Mouse (Mus musculus) neural tube, embryonic 11.5 days (tissue): Measurements from ENCODE around the gene Cradd. TPM values are rescaled to one million over a fixed set of nuclear protein-coding genes. Genes with fewer than 3 reads are reported as not detected.

Experiments
- ATAC-seq: fragments of 200-750 bp; cut with Nextera tagmentation; 2 replicates; pipeline ENCODE4 v1.8.0; 2017; ENCODE audit warnings: moderate number of reproducible peaks, mild to moderate bottlenecking, moderate TSS enrichment, moderate library complexity; ENCODE audit not compliant: insufficient read depth, low FRiP score, low TSS enrichment
- DNase-seq: peaks from one replicate; pipeline ENCODE4 v3.0.0-alpha.2; 2015; ENCODE audit warnings: low spot score
- H3K27ac ChIP-seq: fragments of 300-500 bp; sonication (generic); 2 replicates; pipeline ENCODE4 v1.5.1; 2014; ENCODE audit warnings: low read depth, mild to moderate bottlenecking, low read length
- H3K27me3 ChIP-seq: fragments of 300-500 bp; sonication (generic); 2 replicates; pipeline ENCODE4 v1.6.1; 2014; ENCODE audit warnings: mild to moderate bottlenecking, low read length, mixed read lengths; ENCODE audit not compliant: control insufficient read depth, insufficient read depth
- H3K36me3 ChIP-seq: fragments of 300-500 bp; sonication (generic); 2 replicates; pipeline ENCODE4 v1.6.1; 2014; ENCODE audit warnings: mild to moderate bottlenecking, low read length, moderate library complexity, mixed read lengths; ENCODE audit not compliant: control insufficient read depth, insufficient read depth
- H3K4me1 ChIP-seq: fragments of 300-500 bp; sonication (generic); 2 replicates; pipeline ENCODE4 v1.6.1; 2014; ENCODE audit warnings: low read length, mixed read lengths; ENCODE audit not compliant: control insufficient read depth, insufficient read depth
- H3K4me2 ChIP-seq: fragments of 300-500 bp; sonication (generic); 2 replicates; pipeline ENCODE4 v1.6.1; 2014; ENCODE audit warnings: low read depth, mild to moderate bottlenecking, moderate library complexity
- H3K4me3 ChIP-seq: fragments of 300-500 bp; sonication (generic); 2 replicates; pipeline ENCODE4 v1.5.1; 2014; ENCODE audit warnings: low read depth, low read length
- H3K9ac ChIP-seq: fragments of 300-500 bp; sonication (generic); 2 replicates; pipeline ENCODE4 v1.6.1; 2014; ENCODE audit warnings: mild to moderate bottlenecking, low read length
- H3K9me3 ChIP-seq: fragments of 300-500 bp; sonication (generic); 2 replicates; pipeline ENCODE4 v1.6.1; 2016; ENCODE audit warnings: low read length; ENCODE audit not compliant: control insufficient read depth
- WGBS: fragments of 180-500 bp; shearing (Covaris S2); extraction: QIAGEN DNeasy Blood & Tissue Kit; methylation state at CpG from one replicate; pipeline ENCODE4 v1.1.7; 2014; 5-methylcytosine and 5-hydroxymethylcytosine counted together
- polyA plus RNA-seq: library from polyadenylated mRNA; unstranded; fragments of >200 nt; fragmentation: Nextera tagmentation; extraction: Ambion mirVana; gene quantifications from 2 replicates; pipeline ENCODE4 v1.2.1, GENCODE M21; 2014

Cradd gene
- polyA plus RNA-seq, 1 experiment from 2014 or later = 12.5 TPM

DNA sequence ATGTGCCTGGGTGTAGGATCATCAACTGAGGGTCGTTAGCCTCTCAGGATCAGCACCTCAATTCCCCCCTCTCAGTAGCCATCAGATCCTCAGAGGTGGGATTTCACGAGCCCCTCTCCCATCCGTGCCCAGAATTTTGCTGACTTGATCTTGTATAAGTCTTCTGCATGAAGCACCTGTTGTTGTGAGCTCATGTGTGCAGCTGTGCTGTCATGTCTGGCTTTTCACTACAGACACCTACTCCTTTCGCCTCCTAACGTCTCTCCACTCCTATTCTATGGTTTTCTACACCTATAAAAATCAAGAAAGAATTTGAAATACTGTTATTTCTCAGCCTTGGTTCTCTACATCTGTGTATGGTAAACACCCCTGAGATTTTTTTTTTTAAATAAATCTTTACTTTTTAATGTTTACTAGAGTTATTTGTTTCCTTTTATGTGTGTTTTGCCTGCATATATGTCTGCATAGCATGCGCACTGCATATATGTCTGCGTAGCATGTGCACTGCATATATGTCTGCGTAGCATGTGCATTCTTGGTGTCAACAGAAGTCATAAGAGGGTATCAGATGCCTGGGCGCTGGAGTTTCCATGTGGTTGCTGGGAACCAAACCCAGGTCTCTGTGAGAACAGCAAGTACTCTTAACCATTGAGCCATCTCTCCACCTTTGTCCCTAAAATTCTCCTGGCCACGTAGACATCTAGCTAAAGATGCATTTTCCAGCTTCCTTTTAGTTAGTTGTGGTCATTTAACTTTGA is 19.1 kb upstream of the Cradd start:
- 85% methylated on average over 10 of the region's 10 CpGs for WGBS
- Histone ChIP-seq H3K4me3 (no peak overlapping the region), H3K9me3 (no peaks in the 10 kb centered on the region), H3K27me3 (no peaks in the 10 kb centered on the region), H3K27ac (no peak overlapping the region), H3K9ac (no peak overlapping the region), H3K4me1 (no peaks in the 10 kb centered on the region), H3K4me2 (no peak overlapping the region), H3K36me3 (no peaks in the 10 kb centered on the region)
- no peak for DNase-seq
- ATAC-seq = no peak

DNA sequence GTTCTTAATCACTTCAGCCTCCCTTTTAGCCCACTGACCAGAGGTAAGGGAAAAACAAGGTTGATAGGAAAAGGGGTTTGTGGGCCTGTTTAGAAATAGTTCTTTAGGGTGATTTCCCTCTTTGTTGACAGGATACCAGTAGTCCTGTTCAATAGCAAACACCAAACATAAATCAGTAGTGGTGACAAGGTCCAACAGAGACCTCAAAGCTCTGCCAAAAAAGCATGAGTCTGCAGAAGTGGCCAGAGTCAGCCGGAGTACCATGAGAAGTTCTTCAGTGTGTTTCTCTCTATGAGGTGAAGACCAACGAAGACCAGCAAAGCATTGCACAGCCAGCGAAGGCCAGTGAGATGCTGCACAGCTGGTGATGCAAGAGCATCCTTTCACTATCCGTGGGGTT is 16.7 kb upstream of the Cradd start:
- WGBS = 83% methylated on average over 4 of the region's 4 CpGs
- H3K27ac ChIP-seq = no peak overlapping the region
- H3K36me3 ChIP-seq = no peaks in the 10 kb centered on the region
- H3K27me3 ChIP-seq = no peaks in the 10 kb centered on the region
- no peak overlapping the region for H3K4me3 ChIP-seq
- no peak overlapping the region for H3K4me2 ChIP-seq
- H3K9ac ChIP-seq = no peak overlapping the region
- DNase-seq = no peak
- ATAC-seq = no peak
- no peaks in the 10 kb centered on the region for H3K4me1 ChIP-seq
- H3K9me3 ChIP-seq = no peaks in the 10 kb centered on the region

DNA sequence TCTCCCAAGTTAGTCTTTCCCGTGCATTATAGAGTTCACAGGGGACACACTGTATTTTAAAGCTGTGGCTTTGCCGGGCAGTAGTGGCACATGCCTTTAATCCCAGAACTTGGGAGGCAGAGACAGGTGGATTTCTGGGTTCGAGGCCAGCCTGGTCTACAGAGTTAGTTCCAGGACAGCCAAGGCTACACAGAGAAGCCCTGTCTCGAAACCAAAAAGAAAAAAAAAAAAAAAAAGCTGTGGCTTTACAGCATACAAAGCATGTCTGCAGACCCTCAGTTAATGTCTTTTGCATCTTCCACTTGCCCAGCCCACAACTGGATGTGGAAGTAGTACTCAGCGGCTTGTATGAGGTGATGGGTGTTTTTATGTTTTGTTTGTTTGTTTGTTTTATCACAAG is 13.7 kb upstream of the Cradd start:
- no peaks in the 10 kb centered on the region for H3K9me3 ChIP-seq
- DNase-seq = no peak
- 76% methylated on average over 5 of the region's 5 CpGs for WGBS

DNA sequence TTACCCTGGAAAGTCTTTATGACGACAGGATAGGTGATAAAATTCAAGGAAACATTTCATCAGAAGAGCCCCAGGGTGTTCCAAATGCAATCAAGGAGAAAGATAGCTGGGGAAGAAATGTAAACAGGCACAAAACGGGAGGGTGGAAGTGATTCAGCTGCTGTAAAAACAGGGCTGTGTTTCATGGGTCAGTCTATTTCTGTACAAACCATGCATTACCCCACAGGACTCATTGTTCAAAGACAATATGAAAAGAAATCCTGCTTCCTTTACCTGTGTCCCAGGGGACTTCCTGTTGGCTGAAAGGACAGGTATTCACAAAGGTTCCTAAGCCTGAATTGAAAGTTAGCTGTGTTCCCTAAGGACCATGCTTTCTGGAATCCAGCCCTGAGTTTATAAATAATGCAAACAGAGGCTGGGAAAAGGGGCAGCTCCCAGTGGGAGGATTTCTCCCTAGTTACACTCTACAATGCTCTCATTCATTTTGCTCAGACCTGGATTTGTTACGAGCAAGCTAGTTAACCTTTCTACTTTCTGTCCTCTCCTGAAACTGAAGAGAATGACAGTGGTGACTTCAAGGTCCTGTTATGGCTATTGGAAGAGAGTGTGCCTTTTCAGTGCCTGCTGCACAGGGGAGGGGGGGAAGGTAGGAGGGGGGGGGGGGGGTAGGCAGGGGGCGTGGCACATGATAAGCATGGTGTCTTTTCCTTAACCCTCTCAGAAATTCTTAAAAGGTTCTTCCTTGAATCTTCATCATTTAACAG is 13.0 kb upstream of the Cradd start:
- no peak overlapping the region for H3K27ac ChIP-seq
- no peaks in the 10 kb centered on the region for H3K4me1 ChIP-seq
- ATAC-seq (peak; percentile 60; the same call in 1 of the 2 replicates), DNase-seq (no peak)
- H3K9me3 ChIP-seq = no peaks in the 10 kb centered on the region
- 25% methylated on average over 3 of the region's 4 CpGs for WGBS
- H3K4me3 ChIP-seq = no peak overlapping the region
- H3K9ac ChIP-seq = no peak overlapping the region
- H3K27me3 ChIP-seq = no peaks in the 10 kb centered on the region
- no peaks in the 10 kb centered on the region for H3K36me3 ChIP-seq
- no peak overlapping the region for H3K4me2 ChIP-seq

More for the DNA sequence above, 13.7 kb upstream of the Cradd start:
- Histone ChIP-seq H3K27ac (no peak overlapping the region), H3K9ac (no peak overlapping the region), H3K4me1 (no peaks in the 10 kb centered on the region), H3K4me3 (no peak overlapping the region), H3K27me3 (no peaks in the 10 kb centered on the region), H3K36me3 (no peaks in the 10 kb centered on the region), H3K4me2 (no peak overlapping the region)
- ATAC-seq = no peak

DNA sequence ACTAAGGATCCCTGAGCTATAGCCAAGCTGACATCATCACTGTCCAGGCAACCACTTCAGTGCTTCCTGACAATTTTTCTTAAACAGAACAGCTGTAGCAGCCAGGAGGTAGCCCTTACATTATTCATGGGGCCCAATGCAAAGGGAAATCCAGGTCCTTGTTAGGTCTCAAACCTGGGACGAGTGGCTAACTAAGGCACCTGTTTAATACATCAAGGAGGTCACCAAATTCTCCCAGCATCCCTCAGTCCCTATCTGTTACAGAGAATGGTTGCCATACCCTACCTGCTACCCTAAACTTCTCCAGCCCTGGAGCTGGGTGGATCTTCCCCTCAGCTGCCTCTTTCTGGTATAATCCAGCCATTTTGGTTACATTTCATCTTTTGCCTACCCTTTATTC is 10.9 kb upstream of the Cradd start:
- ATAC-seq = no peak
- Histone ChIP-seq H3K27me3 (no peaks in the 10 kb centered on the region), H3K9ac (no peak overlapping the region), H3K4me1 (no peaks in the 10 kb centered on the region), H3K4me3 (no peak overlapping the region), H3K9me3 (no peaks in the 10 kb centered on the region), H3K4me2 (no peak overlapping the region), H3K36me3 (no peaks in the 10 kb centered on the region), H3K27ac (no peak overlapping the region)
- DNase-seq = no peak
- 70% methylated on average over 1 of the region's 1 CpGs for WGBS

DNA sequence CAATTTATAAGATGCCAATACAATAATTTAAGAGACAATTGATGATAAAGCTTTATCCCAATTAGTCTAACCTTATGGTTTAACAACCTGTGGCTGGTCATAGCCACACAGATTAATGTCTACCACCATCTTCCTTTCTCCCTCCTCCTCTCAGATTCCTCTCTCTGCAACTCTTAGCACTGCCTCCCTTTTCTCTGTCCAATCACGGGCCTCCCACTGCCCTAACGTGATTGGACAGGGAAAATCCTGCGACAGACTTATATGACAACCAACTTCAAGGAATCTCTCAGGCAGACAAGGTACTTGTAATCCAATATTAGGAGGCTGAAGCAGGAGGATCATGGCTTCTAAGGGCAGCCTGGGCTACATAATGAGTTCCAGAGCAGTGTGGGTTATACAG is 8.7 kb upstream of the Cradd start:
- Histone ChIP-seq H3K9me3 (no peaks in the 10 kb centered on the region), H3K36me3 (no peaks in the 10 kb centered on the region), H3K27ac (no peak overlapping the region), H3K4me3 (no peak overlapping the region), H3K4me1 (no peaks in the 10 kb centered on the region), H3K27me3 (no peaks in the 10 kb centered on the region), H3K4me2 (no peak overlapping the region), H3K9ac (no peak overlapping the region)
- DNase-seq (no peak), ATAC-seq (no peak)
- 88% methylated on average over 3 of the region's 3 CpGs for WGBS

DNA sequence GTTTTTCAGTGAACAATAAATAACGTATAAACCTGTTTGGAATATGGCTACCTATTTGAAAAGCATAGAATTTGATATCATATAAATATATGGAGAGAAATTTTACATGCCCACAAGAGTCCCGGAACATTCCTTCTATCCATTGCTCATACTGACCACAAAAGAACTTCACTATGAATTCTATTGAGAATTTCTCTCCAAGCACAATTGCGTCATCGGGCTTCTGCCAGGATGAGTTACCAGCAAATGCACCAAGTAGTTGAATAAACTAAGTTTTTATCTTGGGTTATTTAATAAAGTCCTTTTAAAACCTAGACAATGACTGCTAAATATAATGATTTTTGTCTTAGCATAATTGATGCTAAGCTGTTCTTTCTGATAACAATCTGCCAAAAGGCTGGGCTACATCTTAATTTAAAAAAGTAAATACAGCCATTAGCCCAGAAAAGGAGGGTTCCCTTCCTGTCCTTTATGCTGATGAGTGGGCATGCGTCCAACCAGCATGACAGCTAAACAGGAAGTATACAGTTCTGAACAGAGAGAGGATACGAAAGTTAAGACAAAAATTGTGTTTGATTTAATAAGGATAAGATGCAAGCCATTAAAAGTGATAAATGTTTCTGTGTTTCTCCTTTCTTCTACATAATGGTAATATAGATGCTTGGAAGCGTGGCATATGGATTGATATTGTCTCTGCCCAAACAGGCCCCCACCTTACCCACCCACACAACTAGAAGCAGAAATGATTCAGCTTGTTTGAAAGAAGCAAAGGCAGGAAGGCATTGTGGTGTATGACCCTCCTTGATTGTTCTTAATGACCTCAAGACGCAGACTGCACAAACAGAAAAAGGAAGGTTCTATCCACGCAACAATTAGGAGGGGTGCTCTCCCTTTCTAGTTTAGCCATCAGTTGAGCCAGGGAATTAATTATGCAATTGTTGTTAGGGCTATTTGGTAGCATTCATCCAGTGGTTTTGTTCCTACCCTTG is 6.7 kb upstream of the Cradd start:
- DNase-seq (no peak), ATAC-seq (no peak)
- no peaks in the 10 kb centered on the region for H3K4me1 ChIP-seq
- H3K27ac ChIP-seq = no peak overlapping the region
- H3K27me3 ChIP-seq = no peaks in the 10 kb centered on the region
- no peak overlapping the region for H3K9ac ChIP-seq
- no peak overlapping the region for H3K4me2 ChIP-seq
- no peaks in the 10 kb centered on the region for H3K36me3 ChIP-seq
- H3K9me3 ChIP-seq = no peaks in the 10 kb centered on the region
- H3K4me3 ChIP-seq = no peak overlapping the region
- 78% methylated on average over 9 of the region's 9 CpGs for WGBS

DNA sequence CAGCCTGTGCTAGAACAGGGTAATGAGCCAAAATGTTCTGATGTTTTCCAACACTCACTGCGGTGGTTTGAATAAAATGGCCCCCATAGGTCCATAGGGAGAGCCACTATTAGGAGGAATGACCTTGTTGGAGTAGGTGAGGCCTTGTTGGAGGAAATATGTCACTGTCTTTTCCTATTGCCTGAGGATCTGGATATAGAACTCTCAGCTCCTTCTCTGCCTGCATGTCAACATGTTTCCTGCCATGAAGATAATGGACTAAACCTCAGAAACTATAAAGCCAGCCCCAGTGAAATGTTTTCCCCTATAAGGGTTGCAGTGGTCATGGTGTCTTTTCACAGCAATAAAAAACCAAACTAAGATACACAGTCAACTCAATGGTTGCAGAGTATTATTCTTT is 6.0 kb upstream of the Cradd start:
- Histone ChIP-seq H3K9ac (no peak overlapping the region), H3K4me1 (no peaks in the 10 kb centered on the region), H3K36me3 (no peaks in the 10 kb centered on the region), H3K4me2 (no peak overlapping the region), H3K9me3 (no peaks in the 10 kb centered on the region), H3K27ac (no peak overlapping the region), H3K4me3 (no peak overlapping the region), H3K27me3 (no peaks in the 10 kb centered on the region)
- no peak for ATAC-seq
- WGBS = 96% methylated on average over 1 of the region's 1 CpGs
- DNase-seq = no peak
